In genomic region chr10:78322806-78323205, GRCm38 (mm10) we compare ENCODE assay signal across 9 mouse cellular contexts. TPM values are rescaled to one million over a fixed set of nuclear protein-coding genes. Genes with fewer than 3 reads are reported as not detected.
DNase-seq lines count a peak whose midpoint lies in the region; ATAC-seq and TF ChIP-seq lines count a peak whose summit lies in the region.
"Had no signal": no experiment of that assay in that cellular context is flagged by ENCODE, and none has a peak within 500 bp of the region (broad histone marks: within the 10 kb centered on the region; RNA-seq: fewer than 3 reads in every experiment).

No protein-coding gene starts in this region.

- no peaks in the 10 kb centered on the region for H3K36me3 ChIP-seq in kidney, adult 2 months (ENCODE audit: control insufficient read depth, insufficient read depth, low read length)
- peaks cover 17% of the 10 kb centered on the region; the same call in 1 of the 2 replicates for H3K36me3 ChIP-seq in lung, embryonic 14.5 days (ENCODE audit: insufficient read depth)
- peaks cover 44% of the 10 kb centered on the region for H3K36me3 ChIP-seq in midbrain, embryonic 10.5 days

- no peak for TF ChIP-seq POLR2A in kidney, adult 2 months (IDR thresholded peaks at IDR 0.05; ENCODE audit: low read depth, low read length)

- no peaks in the 10 kb centered on the region for H3K9me3 ChIP-seq in lung, embryonic 14.5 days (ENCODE audit: low read depth, low read length)
- H3K9me3 ChIP-seq in midbrain, embryonic 10.5 days (replicated peaks) = no peaks in the 10 kb centered on the region
- H3K9me3 ChIP-seq: embryonic facial prominence, embryonic 12.5 days had no signal

- peaks cover 27% of the 10 kb centered on the region for H3K4me1 ChIP-seq in kidney, adult 2 months (ENCODE audit: control insufficient read depth, insufficient read depth, low read length)
- peaks cover 4% of the 10 kb centered on the region; the same call in 1 of the 2 replicates for H3K4me1 ChIP-seq in brown adipose tissue, adult 24 weeks (ENCODE audit: control insufficient read depth, insufficient read depth, insufficient read length, low read length)
- H3K4me1 ChIP-seq in lung, embryonic 14.5 days (ENCODE audit: insufficient read depth) = no peaks in the 10 kb centered on the region
- peaks cover 2% of the 10 kb centered on the region for H3K4me1 ChIP-seq in midbrain, embryonic 10.5 days

- H3K4me2 ChIP-seq in lung, embryonic 14.5 days = no peak overlapping the region
- H3K4me2 ChIP-seq: embryonic facial prominence, embryonic 12.5 days had no signal

- H3K27ac ChIP-seq in kidney, adult 2 months (ENCODE audit: insufficient read depth, low read depth, low read length) = no peak overlapping the region
- H3K27ac ChIP-seq in brown adipose tissue, adult 24 weeks (replicated peaks; ENCODE audit: low read depth, low read length) = peak overlapping the region; percentile 22; the same call in 1 of the 2 replicates
- no peak overlapping the region for H3K27ac ChIP-seq in lung, embryonic 14.5 days (ENCODE audit: low read depth)
- H3K27ac ChIP-seq in midbrain, embryonic 10.5 days (replicated peaks) = no peak overlapping the region
- H3K27ac ChIP-seq: embryonic facial prominence, embryonic 12.5 days had no signal

- no peak overlapping the region for H3K9ac ChIP-seq in lung, embryonic 14.5 days
- H3K9ac ChIP-seq: embryonic facial prominence, embryonic 12.5 days had no signal

- no peaks in the 10 kb centered on the region for H3K27me3 ChIP-seq in kidney, adult 2 months (replicated peaks; ENCODE audit: control insufficient read depth, insufficient read depth, low read length)
- H3K27me3 ChIP-seq in lung, embryonic 14.5 days (ENCODE audit: insufficient read depth, low read length) = no peaks in the 10 kb centered on the region
- H3K27me3 ChIP-seq in midbrain, embryonic 10.5 days (ENCODE audit: low read depth, poor library complexity, severe bottlenecking) = no peaks in the 10 kb centered on the region
- H3K27me3 ChIP-seq: embryonic facial prominence, embryonic 12.5 days had no signal

- DNase-seq in adrenal gland, postnatal 10 days = peak; percentile 71
- no peak for DNase-seq in adrenal gland, adult 18-20 months (ENCODE audit: low spot score in 2 of 2)
- DNase-seq in kidney, adult 2 months = peak; percentile 69
- DNase-seq in kidney, adult 11 months = no peak
- DNase-seq in lung, embryonic 14.5 days = peak; percentile 28
- DNase-seq in midbrain, embryonic 10.5 days (ENCODE audit: low spot score) = no peak

- ATAC-seq in lung, embryonic 14.5 days (ENCODE audit: insufficient read depth) = no peak
- ATAC-seq in erythroid progenitor cell, adult 5-6 weeks (replicated peaks; ENCODE audit: low FRiP score, poor library complexity, severe bottlenecking) = no peak

- no peak overlapping the region for H3K4me3 ChIP-seq in kidney, adult 2 months (ENCODE audit: insufficient read depth, low read depth, low read length)
- H3K4me3 ChIP-seq in brown adipose tissue, adult 24 weeks (ENCODE audit: insufficient read depth, low read depth, low read length) = no peak overlapping the region
- H3K4me3 ChIP-seq in lung, embryonic 14.5 days (ENCODE audit: low read depth, low read length) = no peak overlapping the region
- no peak overlapping the region for H3K4me3 ChIP-seq in midbrain, embryonic 10.5 days
- H3K4me3 ChIP-seq: embryonic facial prominence, embryonic 12.5 days had no signal

- peak; percentile 62 for TF ChIP-seq CTCF in kidney, adult 2 months (conservative IDR thresholded peaks at IDR 0.05; ENCODE audit: insufficient read depth, insufficient read length, low read depth, low read length)
- peak; percentile 34; the same call in 1 of the 2 replicates for TF ChIP-seq CTCF in lung, embryonic 14.5 days (IDR thresholded peaks at IDR 0.05; ENCODE audit: low read depth)

- WGBS in kidney, adult 2 months = no CpG with 5 or more reads among the region's 1 CpGs
- 50% methylated on average over 1 of the region's 1 CpGs for WGBS in lung, embryonic 14.5 days
- no CpG with 5 or more reads among the region's 1 CpGs for WGBS in midbrain, embryonic 10.5 days

RNA-seq across cellular contexts. Expression of gene Agpat3, which starts 29.5 kb away (rescaled TPM):
- total RNA-seq in adrenal gland, postnatal 10 days (2021) = 100 to 1,000 TPM; 327 to 351 TPM
- total RNA-seq in adrenal gland, adult 18-20 months (2021) = 100 to 1,000 TPM; 289 to 343 TPM
- 460 and 530 TPM in 2 replicates for polyA plus RNA-seq in kidney, adult 2 months (2012; rRNA removed)
- 311 and 438 TPM in 2 replicates for polyA plus RNA-seq in brown adipose tissue, adult 24 weeks (2012; ENCODE audit: insufficient read depth, insufficient read length, missing spikeins)
- 59.7 and 62.1 TPM in 2 replicates for polyA plus RNA-seq in lung, embryonic 14.5 days (2014; fragmentation: Nextera tagmentation; extraction: Ambion mirVana)
- 41.6 and 48.9 TPM in 2 replicates for polyA plus RNA-seq in midbrain, embryonic 10.5 days (2016; fragmentation: Nextera tagmentation; extraction: Ambion mirVana)
- total RNA-seq in erythroid progenitor cell, adult 5-6 weeks (2015; ENCODE audit: low replicate concordance) = 16.6 and 24.7 TPM in 2 replicates
- 10.5 and 14.0 TPM in 2 replicates for total RNA-seq in erythroid progenitor cell, adult 5-6 weeks (2017; ENCODE audit: low replicate concordance)

Comparison
In these comparisons a context has a peak if more than half of its experiments do, and no peak if none do; other contexts are left out.
1. DNase-seq: peak in adrenal gland, postnatal 10 days (single experiment), kidney, adult 2 months (single experiment) and lung, embryonic 14.5 days (single experiment); none in adrenal gland, adult 18-20 months (0 of 2), kidney, adult 11 months (single experiment) and midbrain, embryonic 10.5 days (single experiment).